Mouse (Mus musculus): Measurements from ENCODE around the gene Tepsin. TPM values are rescaled to one million over a fixed set of nuclear protein-coding genes. Genes with fewer than 3 reads are reported as not detected.

Tepsin gene
- polyA plus RNA-seq, 1 experiment, result 10.3 TPM

DNA sequence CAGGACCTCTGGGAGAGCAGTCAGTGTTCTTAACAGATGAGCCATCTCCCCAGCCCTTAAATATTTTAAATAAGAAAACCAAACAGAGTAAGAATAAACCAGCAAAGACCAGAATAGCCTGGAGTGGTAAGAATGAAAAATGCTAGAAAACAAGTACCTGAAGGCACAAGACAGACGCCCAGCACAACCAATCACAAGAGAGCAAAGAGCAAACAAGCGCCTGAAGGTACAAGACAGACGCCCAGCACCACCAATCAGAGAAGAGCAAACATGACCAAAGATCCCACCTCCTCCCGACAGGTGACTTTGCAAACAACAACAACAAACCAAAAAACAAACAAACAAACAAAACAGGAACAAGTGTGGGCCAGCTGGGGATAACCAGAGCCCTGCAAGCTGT lies 44.7 kb downstream of the Tepsin start:
- Histone ChIP-seq H3K36me3 (ENCODE audit: control insufficient read depth, insufficient read depth) (no peaks in the 10 kb centered on the region), H3K4me3 (no peak overlapping the region), H3K27me3 (ENCODE audit: control insufficient read depth, insufficient read depth, insufficient read length) (peaks cover 35% of the 10 kb centered on the region), H3ac (ENCODE audit: control insufficient read depth, insufficient read length) (no peak overlapping the region), H3K79me2 (ENCODE audit: control insufficient read depth, insufficient read depth) (no peaks in the 10 kb centered on the region), H3K4me2 (ENCODE audit: low read depth) (no peak overlapping the region)
- TF ChIP-seq USF1 (IDR thresholded peaks at IDR 0.05; ENCODE audit: low read depth), result no peak
- TF ChIP-seq MYOD1 (IDR thresholded peaks at IDR 0.05; ENCODE audit: control insufficient read depth in 1 of 3, insufficient read length in 2 of 3, low read depth in 2 of 3), result no peak
- no peak for TF ChIP-seq REST (IDR thresholded peaks at IDR 0.05; ENCODE audit: insufficient read depth, insufficient read length)
- no peak for TF ChIP-seq CEBPB (IDR thresholded peaks at IDR 0.05; ENCODE audit: insufficient read depth, poor library complexity, severe bottlenecking)
- no peak for TF ChIP-seq TCF3 (IDR thresholded peaks at IDR 0.05; ENCODE audit: insufficient read length, low read depth)
- TF ChIP-seq E2F4 (IDR thresholded peaks at IDR 0.05; ENCODE audit: insufficient read depth), result no peak
- no peak for TF ChIP-seq POLR2AphosphoS2 (IDR thresholded peaks at IDR 0.05; ENCODE audit: insufficient read length, low read depth)
- no peak for TF ChIP-seq MAX (IDR thresholded peaks at IDR 0.05; ENCODE audit: low read depth)
- TF ChIP-seq POLR2A (IDR thresholded peaks at IDR 0.05; ENCODE audit: insufficient read length, low read depth), result no peak
- TF ChIP-seq MYOG (IDR thresholded peaks at IDR 0.05; ENCODE audit: control insufficient read depth in 1 of 3, insufficient read depth in 1 of 3, insufficient read length in 2 of 3, low read depth in 2 of 3), result no peak
- no peak for TF ChIP-seq TCF12 (IDR thresholded peaks at IDR 0.05; ENCODE audit: insufficient read depth, poor library complexity, severe bottlenecking)
- no peak for TF ChIP-seq SRF (IDR thresholded peaks at IDR 0.05; ENCODE audit: control insufficient read depth, insufficient read length, low read depth)

DNA sequence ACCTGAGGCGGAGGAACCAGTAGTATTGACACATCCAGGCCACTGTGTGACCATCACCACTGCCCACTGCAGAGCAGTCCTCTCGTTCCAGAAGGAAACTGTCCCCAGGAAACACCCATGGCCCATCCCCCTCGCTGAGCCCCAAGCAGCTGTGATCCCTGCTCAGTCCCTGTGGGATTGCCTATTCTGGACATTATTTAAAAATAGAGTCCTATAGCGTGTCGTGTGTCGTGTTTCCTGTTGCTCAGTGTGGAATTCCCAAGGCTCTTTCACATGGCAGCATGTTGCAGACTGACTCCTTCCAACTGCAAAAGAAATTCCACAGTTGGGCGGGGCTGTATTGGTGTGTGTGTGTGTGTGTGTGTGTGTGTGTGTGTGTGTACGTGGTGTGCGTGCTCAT lies 46.3 kb downstream of the Tepsin start:
- no peak overlapping the region for H3K4me3 ChIP-seq

DNA sequence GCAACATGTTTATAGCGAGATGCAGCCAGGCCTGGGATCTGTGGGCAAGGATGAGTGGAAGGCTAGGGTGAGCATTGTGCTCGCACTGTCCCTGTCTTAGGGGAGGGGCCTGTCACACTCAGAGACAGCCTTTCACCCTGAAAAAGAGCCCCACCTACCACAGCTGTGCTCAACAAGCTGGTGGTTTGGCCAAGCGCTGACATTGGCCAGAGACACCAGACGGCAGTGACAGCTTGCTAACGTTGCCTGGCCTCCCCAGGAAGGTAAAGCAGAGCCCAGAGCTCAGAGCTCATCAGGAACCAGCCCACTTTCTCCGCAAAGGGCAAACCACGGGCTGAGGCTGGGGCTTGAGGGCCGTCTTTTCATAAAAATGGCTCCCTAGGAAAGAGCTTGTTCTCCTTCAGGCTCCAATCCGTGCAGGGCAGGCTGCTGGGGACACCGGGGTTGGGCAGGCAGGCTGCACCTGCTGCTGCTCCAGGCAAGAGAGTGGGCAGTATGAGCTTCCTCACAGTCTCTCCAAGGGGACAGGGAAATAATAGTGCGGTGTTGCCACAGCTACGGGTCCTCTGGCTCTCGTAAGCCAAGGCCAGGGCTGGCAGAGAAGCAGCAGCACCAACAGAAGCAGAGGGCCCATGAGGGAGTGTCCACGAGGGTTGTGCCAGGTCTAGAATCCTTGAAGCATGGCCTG lies 47.3 kb downstream of the Tepsin start:
- H3K27me3 ChIP-seq (ENCODE audit: control insufficient read depth, insufficient read depth, insufficient read length), result peaks cover 53% of the 10 kb centered on the region
- peak; percentile 14 to 81 (median 31) for TF ChIP-seq MYOG (IDR thresholded peaks at IDR 0.05; ENCODE audit: control insufficient read depth in 1 of 3, insufficient read depth in 1 of 3, insufficient read length in 2 of 3, low read depth in 2 of 3)
- peak in 2 of 3 experiments; percentile 36 to 66 for TF ChIP-seq MYOD1 (IDR thresholded peaks at IDR 0.05; ENCODE audit: control insufficient read depth in 1 of 3, insufficient read length in 2 of 3, low read depth in 2 of 3)
- no peak for TF ChIP-seq USF1 (IDR thresholded peaks at IDR 0.05; ENCODE audit: low read depth)
- TF ChIP-seq POLR2A (IDR thresholded peaks at IDR 0.05; ENCODE audit: insufficient read length, low read depth), result no peak
- no peak for TF ChIP-seq CEBPB (IDR thresholded peaks at IDR 0.05; ENCODE audit: insufficient read depth, poor library complexity, severe bottlenecking)
- no peaks in the 10 kb centered on the region for H3K79me2 ChIP-seq (ENCODE audit: control insufficient read depth, insufficient read depth)
- H3K36me3 ChIP-seq (ENCODE audit: control insufficient read depth, insufficient read depth), result no peaks in the 10 kb centered on the region
- H3K4me2 ChIP-seq (ENCODE audit: low read depth), result peak overlapping the region; percentile 16
- H3K4me3 ChIP-seq, result no peak overlapping the region
- no peak overlapping the region for H3ac ChIP-seq (ENCODE audit: control insufficient read depth, insufficient read length)

More for the DNA sequence above, 46.3 kb downstream of the Tepsin start:
- no peaks in the 10 kb centered on the region for H3K36me3 ChIP-seq (ENCODE audit: control insufficient read depth, insufficient read depth)
- peak; percentile 48 to 79 (median 70) for TF ChIP-seq MYOG (IDR thresholded peaks at IDR 0.05; ENCODE audit: control insufficient read depth in 1 of 3, insufficient read depth in 1 of 3, insufficient read length in 2 of 3, low read depth in 2 of 3)
- TF ChIP-seq USF1 (IDR thresholded peaks at IDR 0.05; ENCODE audit: low read depth), result no peak
- no peak for TF ChIP-seq POLR2A (IDR thresholded peaks at IDR 0.05; ENCODE audit: insufficient read length, low read depth)
- TF ChIP-seq TCF3 (IDR thresholded peaks at IDR 0.05; ENCODE audit: insufficient read length, low read depth), result no peak
- TF ChIP-seq REST (IDR thresholded peaks at IDR 0.05; ENCODE audit: insufficient read depth, insufficient read length), result no peak
- no peak for TF ChIP-seq POLR2AphosphoS2 (IDR thresholded peaks at IDR 0.05; ENCODE audit: insufficient read length, low read depth)
- TF ChIP-seq MYOD1 (IDR thresholded peaks at IDR 0.05; ENCODE audit: control insufficient read depth in 1 of 3, insufficient read length in 2 of 3, low read depth in 2 of 3), result peak; percentile 40 to 81 (median 42)
- peak; percentile 62 for TF ChIP-seq TCF12 (IDR thresholded peaks at IDR 0.05; ENCODE audit: insufficient read depth, poor library complexity, severe bottlenecking)
- no peak overlapping the region for H3ac ChIP-seq (ENCODE audit: control insufficient read depth, insufficient read length)
- no peaks in the 10 kb centered on the region for H3K79me2 ChIP-seq (ENCODE audit: control insufficient read depth, insufficient read depth)
- H3K27me3 ChIP-seq (ENCODE audit: control insufficient read depth, insufficient read depth, insufficient read length), result peaks cover 43% of the 10 kb centered on the region
- no peak overlapping the region for H3K4me2 ChIP-seq (ENCODE audit: low read depth)

DNA sequence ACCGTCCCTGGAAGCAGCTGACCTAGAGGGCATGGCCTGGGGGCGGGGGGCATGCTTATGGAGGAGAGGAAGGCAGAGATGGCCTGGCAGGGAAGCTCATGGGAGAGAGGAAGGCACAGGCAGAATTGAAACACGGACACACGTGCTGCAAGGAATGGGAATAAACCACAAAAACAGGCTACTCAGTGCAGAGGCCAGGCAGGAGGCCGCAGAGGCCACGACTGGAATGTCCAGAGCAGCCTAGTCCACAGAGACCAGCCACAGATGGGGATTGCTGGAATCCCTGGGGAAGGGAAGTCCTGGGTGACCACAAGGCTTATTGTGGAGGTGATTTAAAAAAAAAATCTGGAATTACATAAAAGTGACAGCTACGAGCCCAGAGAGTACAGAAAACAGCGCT lies 49.5 kb downstream of the Tepsin start:
- Histone ChIP-seq H3K4me3 (no peak overlapping the region), H3K36me3 (ENCODE audit: control insufficient read depth, insufficient read depth) (no peaks in the 10 kb centered on the region), H3K79me2 (ENCODE audit: control insufficient read depth, insufficient read depth) (no peaks in the 10 kb centered on the region), H3K27me3 (ENCODE audit: control insufficient read depth, insufficient read depth, insufficient read length) (peaks cover 66% of the 10 kb centered on the region), H3ac (ENCODE audit: control insufficient read depth, insufficient read length) (no peak overlapping the region), H3K4me2 (ENCODE audit: low read depth) (no peak overlapping the region)
- TF ChIP-seq TCF12 (IDR thresholded peaks at IDR 0.05; ENCODE audit: insufficient read depth, poor library complexity, severe bottlenecking) (peak; percentile 8), USF1 (IDR thresholded peaks at IDR 0.05; ENCODE audit: low read depth) (peak; percentile 25), CEBPB (IDR thresholded peaks at IDR 0.05; ENCODE audit: insufficient read depth, poor library complexity, severe bottlenecking) (no peak), POLR2AphosphoS2 (IDR thresholded peaks at IDR 0.05; ENCODE audit: insufficient read length, low read depth) (no peak), MAX (IDR thresholded peaks at IDR 0.05; ENCODE audit: low read depth) (no peak), MYOG (IDR thresholded peaks at IDR 0.05; ENCODE audit: control insufficient read depth in 1 of 3, insufficient read depth in 1 of 3, insufficient read length in 2 of 3, low read depth in 2 of 3) (peak in 2 of 3 experiments; percentile 40 to 88), MYOD1 (IDR thresholded peaks at IDR 0.05; ENCODE audit: control insufficient read depth in 1 of 3, insufficient read length in 2 of 3, low read depth in 2 of 3) (peak in 2 of 3 experiments; percentile 36 to 58), TCF3 (IDR thresholded peaks at IDR 0.05; ENCODE audit: insufficient read length, low read depth) (peak; percentile 45), E2F4 (IDR thresholded peaks at IDR 0.05; ENCODE audit: insufficient read depth) (no peak)

DNA sequence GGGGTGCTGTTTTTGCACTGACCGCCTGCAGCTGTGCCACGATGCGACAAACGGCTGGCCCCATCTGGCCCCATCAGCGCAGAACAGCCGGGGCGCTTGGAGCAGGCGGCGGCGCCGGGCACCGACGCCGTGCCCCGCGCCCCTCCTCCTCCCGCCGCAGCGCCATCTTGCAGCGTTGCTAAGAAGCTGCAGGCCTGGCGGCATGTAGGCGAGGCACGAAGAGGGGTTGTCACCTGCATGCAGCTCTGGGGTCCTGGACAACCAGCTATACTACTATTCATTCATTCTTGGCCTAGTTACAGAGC lies 50.3 kb downstream of the Tepsin start:
- TF ChIP-seq POLR2A (IDR thresholded peaks at IDR 0.05; ENCODE audit: insufficient read length, low read depth) (no peak), SRF (IDR thresholded peaks at IDR 0.05; ENCODE audit: control insufficient read depth, insufficient read length, low read depth) (no peak), MAX (IDR thresholded peaks at IDR 0.05; ENCODE audit: low read depth) (no peak), MYOG (IDR thresholded peaks at IDR 0.05; ENCODE audit: control insufficient read depth in 1 of 3, insufficient read depth in 1 of 3, insufficient read length in 2 of 3, low read depth in 2 of 3) (no peak), TCF12 (IDR thresholded peaks at IDR 0.05; ENCODE audit: insufficient read depth, poor library complexity, severe bottlenecking) (no peak), REST (IDR thresholded peaks at IDR 0.05; ENCODE audit: insufficient read depth, insufficient read length) (no peak), POLR2AphosphoS2 (IDR thresholded peaks at IDR 0.05; ENCODE audit: insufficient read length, low read depth) (no peak), TCF3 (IDR thresholded peaks at IDR 0.05; ENCODE audit: insufficient read length, low read depth) (no peak), MYOD1 (IDR thresholded peaks at IDR 0.05; ENCODE audit: control insufficient read depth in 1 of 3, insufficient read length in 2 of 3, low read depth in 2 of 3) (no peak), CEBPB (IDR thresholded peaks at IDR 0.05; ENCODE audit: insufficient read depth, poor library complexity, severe bottlenecking) (no peak), USF1 (IDR thresholded peaks at IDR 0.05; ENCODE audit: low read depth) (no peak), E2F4 (IDR thresholded peaks at IDR 0.05; ENCODE audit: insufficient read depth) (no peak)
- Histone ChIP-seq H3K36me3 (ENCODE audit: control insufficient read depth, insufficient read depth) (no peaks in the 10 kb centered on the region), H3ac (ENCODE audit: control insufficient read depth, insufficient read length) (no peak overlapping the region), H3K79me2 (ENCODE audit: control insufficient read depth, insufficient read depth) (no peaks in the 10 kb centered on the region), H3K27me3 (ENCODE audit: control insufficient read depth, insufficient read depth, insufficient read length) (peaks cover 75% of the 10 kb centered on the region), H3K4me3 (no peak overlapping the region), H3K4me2 (ENCODE audit: low read depth) (no peak overlapping the region)

All from myocyte (in vitro differentiated cells).